Mouse (Mus musculus): ENCODE data around the gene Tbc1d10c. TPM values are rescaled to one million over a fixed set of nuclear protein-coding genes. Genes with fewer than 3 reads are reported as not detected.

The Tbc1d10c gene
- polyA plus RNA-seq, 1 experiment from 2014 or later: 0.54 TPM

GRCm38 (mm10) chr19:4213524-4213974 lies 22.5 kb upstream of the Tbc1d10c start:
- H3K27me3 ChIP-seq (ENCODE audit: control insufficient read depth, insufficient read depth, low read length): peaks cover 44% of the 10 kb centered on the region
- 4% methylated on average over 9 of the region's 9 CpGs for WGBS
- H3K4me3 ChIP-seq (replicated peaks; ENCODE audit: low read depth, low read length): peak overlapping the region; percentile 47; the same call in 1 of the 2 replicates
- H3K9me3 ChIP-seq (ENCODE audit: control insufficient read depth, low read length): no peaks in the 10 kb centered on the region
- ATAC-seq (ENCODE audit: low FRiP score, low TSS enrichment): no peak
- no peak overlapping the region for H3K9ac ChIP-seq (replicated peaks; ENCODE audit: low read length)
- no peak overlapping the region for H3K27ac ChIP-seq (replicated peaks; ENCODE audit: low read depth, low read length)
- peak overlapping the region; percentile 95 for H3K4me2 ChIP-seq (ENCODE audit: low read length)
- H3K36me3 ChIP-seq (ENCODE audit: control insufficient read depth, insufficient read depth, low read length): no peaks in the 10 kb centered on the region
- no peak for DNase-seq
- 0 out of 2 replicates have a peak, but pooled peaks cover 15% of the 10 kb centered on the region for H3K4me1 ChIP-seq (ENCODE audit: control insufficient read depth, insufficient read depth, low read length)

- no peak overlapping the region for H3K9ac ChIP-seq (replicated peaks; ENCODE audit: low read length)
- H3K9me3 ChIP-seq (ENCODE audit: control insufficient read depth, low read length): no peaks in the 10 kb centered on the region
- H3K4me2 ChIP-seq (ENCODE audit: low read length): no peak overlapping the region
- H3K4me3 ChIP-seq (replicated peaks; ENCODE audit: low read depth, low read length): no peak overlapping the region
- no peak for ATAC-seq (ENCODE audit: low FRiP score, low TSS enrichment)
- no peaks in the 10 kb centered on the region for H3K36me3 ChIP-seq (ENCODE audit: control insufficient read depth, insufficient read depth, low read length)
- H3K4me1 ChIP-seq (ENCODE audit: control insufficient read depth, insufficient read depth, low read length): 0 out of 2 replicates have a peak, but pooled peaks cover 15% of the 10 kb centered on the region
- no peak overlapping the region for H3K27ac ChIP-seq (replicated peaks; ENCODE audit: low read depth, low read length)
- no peak for DNase-seq
- H3K27me3 ChIP-seq (ENCODE audit: control insufficient read depth, insufficient read depth, low read length): peaks cover 42% of the 10 kb centered on the region
- WGBS: 19% methylated on average over 4 of the region's 4 CpGs
Observed at GRCm38 (mm10) chr19:4211891-4212588, 21.0 kb upstream of the Tbc1d10c start.

- Histone ChIP-seq H3K4me1 (ENCODE audit: control insufficient read depth, insufficient read depth, low read length) (0 out of 2 replicates have a peak, but pooled peaks cover 1% of the 10 kb centered on the region), H3K9me3 (ENCODE audit: control insufficient read depth, low read length) (no peaks in the 10 kb centered on the region), H3K9ac (replicated peaks; ENCODE audit: low read length) (no peak overlapping the region), H3K4me2 (ENCODE audit: low read length) (no peak overlapping the region), H3K27ac (replicated peaks; ENCODE audit: low read depth, low read length) (no peak overlapping the region), H3K4me3 (replicated peaks; ENCODE audit: low read depth, low read length) (no peak overlapping the region), H3K27me3 (ENCODE audit: control insufficient read depth, insufficient read depth, low read length) (peaks cover 12% of the 10 kb centered on the region), H3K36me3 (ENCODE audit: control insufficient read depth, insufficient read depth, low read length) (no peaks in the 10 kb centered on the region)
- DNase-seq (no peak), ATAC-seq (ENCODE audit: low FRiP score, low TSS enrichment) (no peak)
- WGBS: 82% methylated on average over 5 of the region's 5 CpGs
Observed at GRCm38 (mm10) chr19:4208563-4208962, 17.5 kb upstream of the Tbc1d10c start.

GRCm38 (mm10) chr19:4206971-4207370 lies 15.9 kb upstream of the Tbc1d10c start:
- no peak for ATAC-seq (ENCODE audit: low FRiP score, low TSS enrichment)
- no peak overlapping the region for H3K9ac ChIP-seq (replicated peaks; ENCODE audit: low read length)

GRCm38 (mm10) chr19:4204889-4205288 lies 13.8 kb upstream of the Tbc1d10c start:
- Histone ChIP-seq H3K27me3 (ENCODE audit: control insufficient read depth, insufficient read depth, low read length) (no peaks in the 10 kb centered on the region), H3K4me1 (ENCODE audit: control insufficient read depth, insufficient read depth, low read length) (peaks cover 19% of the 10 kb centered on the region), H3K4me2 (ENCODE audit: low read length) (no peak overlapping the region), H3K4me3 (replicated peaks; ENCODE audit: low read depth, low read length) (no peak overlapping the region), H3K36me3 (ENCODE audit: control insufficient read depth, insufficient read depth, low read length) (no peaks in the 10 kb centered on the region), H3K9ac (replicated peaks; ENCODE audit: low read length) (no peak overlapping the region), H3K27ac (replicated peaks; ENCODE audit: low read depth, low read length) (no peak overlapping the region), H3K9me3 (ENCODE audit: control insufficient read depth, low read length) (no peaks in the 10 kb centered on the region)
- ATAC-seq (ENCODE audit: low FRiP score, low TSS enrichment) (no peak), DNase-seq (no peak)
- WGBS: 52% methylated on average over 4 of the region's 4 CpGs

More at GRCm38 (mm10) chr19:4206971-4207370, 15.9 kb upstream of the Tbc1d10c start:
- H3K9me3 ChIP-seq (ENCODE audit: control insufficient read depth, low read length): no peaks in the 10 kb centered on the region
- no peak overlapping the region for H3K4me3 ChIP-seq (replicated peaks; ENCODE audit: low read depth, low read length)
- H3K36me3 ChIP-seq (ENCODE audit: control insufficient read depth, insufficient read depth, low read length): no peaks in the 10 kb centered on the region
- 0% methylated on average over 2 of the region's 2 CpGs for WGBS
- peaks cover 6% of the 10 kb centered on the region for H3K4me1 ChIP-seq (ENCODE audit: control insufficient read depth, insufficient read depth, low read length)
- DNase-seq: peak; percentile 76
- H3K27ac ChIP-seq (replicated peaks; ENCODE audit: low read depth, low read length): no peak overlapping the region
- 0 out of 2 replicates have a peak, but pooled peaks cover 2% of the 10 kb centered on the region for H3K27me3 ChIP-seq (ENCODE audit: control insufficient read depth, insufficient read depth, low read length)
- no peak overlapping the region for H3K4me2 ChIP-seq (ENCODE audit: low read length)

GRCm38 (mm10) chr19:4203604-4204326 lies 12.7 kb upstream of the Tbc1d10c start:
- Histone ChIP-seq H3K9me3 (ENCODE audit: control insufficient read depth, low read length) (no peaks in the 10 kb centered on the region), H3K4me3 (replicated peaks; ENCODE audit: low read depth, low read length) (no peak overlapping the region), H3K4me2 (ENCODE audit: low read length) (no peak overlapping the region), H3K36me3 (ENCODE audit: control insufficient read depth, insufficient read depth, low read length) (0 out of 2 replicates have a peak, but pooled peaks cover under 1% of the 10 kb centered on the region), H3K4me1 (ENCODE audit: control insufficient read depth, insufficient read depth, low read length) (peaks cover 19% of the 10 kb centered on the region), H3K27me3 (ENCODE audit: control insufficient read depth, insufficient read depth, low read length) (no peaks in the 10 kb centered on the region), H3K9ac (replicated peaks; ENCODE audit: low read length) (no peak overlapping the region), H3K27ac (replicated peaks; ENCODE audit: low read depth, low read length) (no peak overlapping the region)
- 63% methylated on average over 13 of the region's 13 CpGs for WGBS
- no peak for ATAC-seq (ENCODE audit: low FRiP score, low TSS enrichment)
- no peak for DNase-seq

GRCm38 (mm10) chr19:4203148-4203547 lies 12.1 kb upstream of the Tbc1d10c start:
- WGBS: 73% methylated on average over 3 of the region's 3 CpGs
- H3K9ac ChIP-seq (replicated peaks; ENCODE audit: low read length): no peak overlapping the region

GRCm38 (mm10) chr19:4202149-4202548 lies 11.1 kb upstream of the Tbc1d10c start:
- Histone ChIP-seq H3K9me3 (ENCODE audit: control insufficient read depth, low read length) (no peaks in the 10 kb centered on the region), H3K4me1 (ENCODE audit: control insufficient read depth, insufficient read depth, low read length) (peaks cover 19% of the 10 kb centered on the region), H3K27me3 (ENCODE audit: control insufficient read depth, insufficient read depth, low read length) (no peaks in the 10 kb centered on the region), H3K36me3 (ENCODE audit: control insufficient read depth, insufficient read depth, low read length) (peaks cover 9% of the 10 kb centered on the region), H3K9ac (replicated peaks; ENCODE audit: low read length) (peak overlapping the region; percentile 66), H3K4me3 (replicated peaks; ENCODE audit: low read depth, low read length) (peak overlapping the region; percentile 57), H3K27ac (replicated peaks; ENCODE audit: low read depth, low read length) (no peak overlapping the region), H3K4me2 (ENCODE audit: low read length) (peak overlapping the region; percentile 87)
- WGBS: 33% methylated on average over 7 of the region's 7 CpGs
- ATAC-seq (ENCODE audit: low FRiP score, low TSS enrichment): no peak
- no peak for DNase-seq

More at GRCm38 (mm10) chr19:4203148-4203547, 12.1 kb upstream of the Tbc1d10c start:
- no peak overlapping the region for H3K4me3 ChIP-seq (replicated peaks; ENCODE audit: low read depth, low read length)
- H3K27me3 ChIP-seq (ENCODE audit: control insufficient read depth, insufficient read depth, low read length): no peaks in the 10 kb centered on the region
- DNase-seq (no peak), ATAC-seq (ENCODE audit: low FRiP score, low TSS enrichment) (no peak)
- H3K27ac ChIP-seq (replicated peaks; ENCODE audit: low read depth, low read length): no peak overlapping the region
- 0 out of 2 replicates have a peak, but pooled peaks cover 4% of the 10 kb centered on the region for H3K36me3 ChIP-seq (ENCODE audit: control insufficient read depth, insufficient read depth, low read length)
- peaks cover 19% of the 10 kb centered on the region for H3K4me1 ChIP-seq (ENCODE audit: control insufficient read depth, insufficient read depth, low read length)
- H3K9me3 ChIP-seq (ENCODE audit: control insufficient read depth, low read length): no peaks in the 10 kb centered on the region
- H3K4me2 ChIP-seq (ENCODE audit: low read length): no peak overlapping the region

All from midbrain, embryonic 14.5 days (tissue).